Mouse (Mus musculus) cerebellum, adult 9-10 months (tissue): ENCODE measurements at regions not wholly inside any gene's neighbourhood (a gene's known extent, or its start where the extent isn't known, plus 50 kb on each side); places are given as distances from the start of the nearest gene placed in this dataset.

ENCODE experiments used
- DNase-seq: peaks from one replicate; pipeline ENCODE4 v3.0.0; 2022

DNA sequence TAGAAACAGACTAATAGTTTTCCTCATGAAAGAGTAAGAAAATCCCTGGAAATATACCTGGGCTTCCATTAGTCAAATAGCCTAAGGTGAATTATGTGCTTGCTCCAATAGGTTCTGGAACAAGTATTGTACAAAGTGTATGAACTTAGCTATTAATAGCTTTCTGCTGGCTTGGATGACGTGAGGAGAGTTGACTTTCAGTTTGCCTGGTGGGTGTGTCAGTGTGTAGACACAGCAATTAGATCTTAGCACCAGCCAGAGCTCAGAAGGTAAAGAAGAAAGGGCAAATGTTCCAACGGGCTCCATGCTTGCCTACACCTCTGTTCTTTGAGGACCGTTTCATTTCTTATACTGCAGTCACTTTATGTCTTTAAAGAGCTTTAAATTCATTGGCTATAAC, 654.8 kb upstream of the Mef2c start:
- DNase-seq: no peak

DNA sequence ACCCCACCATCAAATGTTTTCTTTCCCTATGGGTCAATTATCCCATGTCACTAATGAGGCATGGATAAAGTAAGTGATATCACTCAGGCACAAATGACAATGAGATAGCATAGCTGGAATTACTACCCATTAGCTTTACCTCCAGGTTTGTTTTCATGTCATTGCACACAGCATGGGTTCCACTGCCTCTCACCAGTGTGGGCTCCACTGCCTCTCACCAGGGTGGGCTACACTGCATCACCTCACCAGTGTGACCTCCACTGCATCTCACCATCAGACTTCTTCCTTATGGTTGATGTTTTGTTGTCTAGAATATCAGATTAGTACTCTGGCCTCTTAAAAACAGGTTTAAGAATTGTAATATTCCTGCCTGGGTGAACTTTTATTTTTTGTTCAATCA, 634.0 kb upstream of the Mef2c start:
- DNase-seq: no peak

DNA sequence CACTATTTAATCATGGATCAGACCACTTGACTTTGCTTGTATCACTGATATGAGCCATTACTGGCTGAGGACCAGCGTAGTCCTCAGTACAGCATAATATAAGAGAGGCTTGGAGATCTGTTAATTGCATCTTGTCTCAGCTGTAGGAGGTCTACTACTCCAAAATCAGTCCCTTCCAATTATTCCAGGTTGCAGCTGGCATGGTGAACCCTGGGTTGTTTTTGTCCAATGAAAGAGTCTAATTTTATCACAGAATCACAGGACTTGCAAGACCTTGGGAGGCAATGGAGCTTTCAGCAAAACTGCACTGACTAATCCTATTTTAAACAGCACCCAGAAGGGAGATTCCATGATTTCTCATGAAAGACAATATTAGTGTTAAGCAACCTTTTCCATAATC, 629.7 kb upstream of the Mef2c start:
- DNase-seq: no peak

DNA sequence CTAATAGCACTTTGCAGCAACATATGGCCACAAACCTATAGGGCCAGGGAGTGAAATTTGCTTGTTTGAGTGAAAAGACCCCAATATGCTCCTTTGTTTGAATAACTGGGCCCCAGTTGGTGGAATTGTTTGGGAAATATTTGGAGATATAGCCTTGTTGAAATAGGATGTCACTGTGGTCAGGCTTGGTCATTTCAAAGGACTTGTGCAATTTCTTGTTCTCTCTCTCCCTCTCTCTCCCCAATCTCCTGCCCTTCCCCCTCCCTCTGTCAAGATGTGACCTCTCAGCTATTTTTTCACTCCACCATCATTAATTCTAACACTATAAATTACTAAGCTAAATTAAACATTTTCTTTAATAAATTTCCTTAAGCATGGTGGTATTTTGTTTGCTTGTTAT, 620.5 kb upstream of the Mef2c start:
- no peak for DNase-seq

GRCm38 (mm10) chr13:82888755-82889154, 615.1 kb upstream of the Mef2c start:
- no peak for DNase-seq

- DNase-seq: no peak
Measured at GRCm38 (mm10) chr13:82892731-82893130, 611.1 kb upstream of the Mef2c start.

DNA sequence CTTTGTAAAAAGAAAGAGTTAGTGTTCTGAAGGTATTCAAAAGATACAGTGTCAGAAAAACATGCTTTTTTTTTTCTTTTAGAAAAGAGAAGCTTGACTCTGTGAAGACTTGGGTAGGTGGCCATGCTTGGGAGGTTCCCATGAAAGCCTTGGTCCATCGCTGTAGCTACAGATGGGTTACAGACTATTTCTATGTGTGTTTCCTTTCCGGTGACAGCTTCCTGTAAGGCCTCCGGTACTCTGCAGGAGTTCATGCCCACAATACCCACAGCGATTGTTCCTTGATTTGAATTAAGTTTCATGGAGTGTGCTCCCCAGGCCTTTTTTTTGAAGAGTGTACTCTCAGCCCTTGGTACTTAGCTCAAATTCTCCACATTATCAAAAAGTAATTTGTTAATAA, 604.1 kb upstream of the Mef2c start:
- no peak for DNase-seq

- no peak for DNase-seq
Measured at GRCm38 (mm10) chr13:82902160-82902559, 601.7 kb upstream of the Mef2c start.

- no peak for DNase-seq
Measured at GRCm38 (mm10) chr13:82903637-82904036, 600.2 kb upstream of the Mef2c start.

DNA sequence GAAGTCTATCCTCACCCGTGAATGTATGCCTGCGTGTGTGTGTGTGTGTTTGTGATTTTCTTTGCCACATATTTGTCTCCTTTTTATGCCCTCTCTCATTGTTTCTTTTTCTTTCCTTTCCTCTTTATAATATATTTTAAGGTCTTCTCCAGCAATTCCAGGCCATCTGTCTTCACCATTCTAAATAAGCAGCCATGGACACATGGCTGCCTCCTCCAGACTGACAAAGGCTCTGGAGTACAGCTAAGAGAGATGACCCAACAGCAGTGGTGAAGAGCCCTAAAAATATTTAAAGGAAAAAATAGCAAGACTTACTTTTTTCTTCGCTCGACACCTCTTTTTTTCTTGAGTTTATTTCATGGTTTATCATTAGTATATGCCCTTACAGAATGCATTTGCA, 596.1 kb upstream of the Mef2c start:
- DNase-seq: no peak

GRCm38 (mm10) chr13:82909151-82909550, 594.7 kb upstream of the Mef2c start:
- DNase-seq: no peak

DNA sequence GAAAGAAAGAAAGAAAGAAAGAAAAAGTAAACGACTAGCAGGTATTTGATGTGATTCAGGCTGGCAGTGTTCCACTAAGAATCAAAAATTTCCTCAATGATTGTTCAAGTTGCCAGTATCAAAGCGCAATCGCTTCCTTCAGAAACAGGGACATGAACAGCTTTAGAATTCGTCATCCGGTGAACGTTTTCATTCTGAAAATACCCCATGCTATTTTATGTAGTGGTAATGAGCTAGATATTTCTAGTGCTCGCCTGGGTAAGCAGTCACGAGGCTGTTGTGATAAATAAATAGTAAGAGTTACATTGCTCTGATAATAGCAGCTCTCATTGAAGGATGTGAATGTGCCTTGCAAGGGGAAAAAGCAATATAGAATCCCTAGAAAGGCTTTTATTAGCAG, 591.0 kb upstream of the Mef2c start:
- no peak for DNase-seq

- no peak for DNase-seq
Measured at GRCm38 (mm10) chr13:82915194-82915593, 588.6 kb upstream of the Mef2c start.

DNA sequence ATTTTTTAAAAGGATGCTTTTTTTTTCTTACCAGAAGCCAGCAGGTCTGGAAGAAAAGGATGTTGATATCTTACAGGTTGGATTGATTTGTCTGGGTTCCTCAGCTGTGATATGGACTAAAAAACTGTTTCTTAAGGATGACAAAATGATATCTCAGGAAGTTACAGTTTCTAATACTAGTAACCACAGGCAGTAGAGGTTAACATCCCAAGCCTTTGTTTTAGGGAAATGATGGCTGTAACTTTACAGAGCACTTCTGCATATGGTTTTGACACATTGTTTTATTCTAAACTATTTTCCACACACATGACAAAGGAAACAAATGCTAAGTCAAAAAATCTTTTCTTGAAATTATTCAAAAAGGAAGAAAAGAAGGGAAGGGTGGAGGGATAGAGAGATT, 573.8 kb upstream of the Mef2c start:
- no peak for DNase-seq

DNA sequence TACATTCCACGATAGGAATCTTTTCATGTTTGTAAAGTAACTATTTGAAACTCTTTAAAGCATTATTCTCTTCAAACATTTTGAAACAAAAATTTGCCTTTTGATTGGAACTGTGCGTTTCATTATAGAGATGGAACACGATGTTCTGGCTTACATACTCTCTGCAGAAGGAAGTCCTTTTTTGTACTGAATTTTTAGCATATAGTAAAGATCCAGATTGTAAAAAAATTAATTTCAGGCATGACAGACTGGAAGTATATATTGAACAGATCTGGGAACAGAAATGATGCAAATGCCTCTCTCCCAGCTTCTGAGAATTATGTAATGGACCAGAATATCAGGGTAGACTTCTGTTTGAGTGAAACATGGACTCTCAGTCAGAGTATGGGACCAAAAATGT, 566.0 kb upstream of the Mef2c start:
- no peak for DNase-seq

- no peak for DNase-seq
Measured at GRCm38 (mm10) chr13:82942691-82943341, 561.0 kb upstream of the Mef2c start.

- DNase-seq: no peak
Measured at GRCm38 (mm10) chr13:82946931-82947330, 556.9 kb upstream of the Mef2c start.

GRCm38 (mm10) chr13:82949541-82949940, 554.3 kb upstream of the Mef2c start:
- peak; percentile 0 for DNase-seq

- DNase-seq: no peak
Measured at GRCm38 (mm10) chr13:82962333-82962732, 541.5 kb upstream of the Mef2c start.

DNA sequence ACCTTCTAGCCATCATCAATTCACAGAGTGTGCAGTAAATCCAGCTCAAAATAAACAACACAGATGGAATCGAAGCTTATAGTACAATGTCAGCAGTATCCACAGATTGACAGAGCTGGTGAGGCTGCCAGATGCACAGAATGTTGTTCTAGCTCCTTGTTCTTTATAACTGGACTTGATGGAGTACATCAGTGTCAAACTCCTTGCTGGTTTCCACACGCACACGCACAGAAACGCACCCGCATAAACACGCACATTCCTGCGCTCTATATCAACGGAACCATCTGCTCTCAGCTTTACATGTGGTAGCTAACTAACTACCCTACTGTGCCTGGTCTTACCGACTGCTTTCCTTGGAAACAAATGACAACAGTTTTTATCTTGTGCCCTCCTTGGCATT, 532.1 kb upstream of the Mef2c start:
- DNase-seq: no peak

- DNase-seq: no peak
Measured at GRCm38 (mm10) chr13:82974210-82974811, 529.5 kb upstream of the Mef2c start.

GRCm38 (mm10) chr13:83001118-83001517, 502.7 kb upstream of the Mef2c start:
- DNase-seq: no peak

DNA sequence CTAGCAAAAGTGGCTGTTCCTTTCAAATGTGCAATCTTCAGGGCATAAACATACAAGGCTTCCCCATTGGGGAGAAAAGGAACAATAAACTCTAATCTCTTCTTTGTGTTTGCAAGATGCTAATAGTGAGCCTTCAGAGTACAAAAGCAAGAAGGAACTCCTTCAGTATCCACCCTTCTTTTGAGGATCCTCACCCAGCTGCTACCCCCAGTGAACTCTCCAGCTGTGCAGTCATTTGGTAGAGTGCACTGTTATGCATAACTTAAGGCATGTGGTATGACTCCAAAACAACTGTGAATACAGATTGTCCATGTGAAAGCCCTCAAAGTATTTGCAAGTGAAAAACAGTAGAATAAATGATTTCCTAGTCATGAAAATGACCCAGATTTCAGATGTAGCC, 487.1 kb upstream of the Mef2c start:
- DNase-seq: no peak

DNA sequence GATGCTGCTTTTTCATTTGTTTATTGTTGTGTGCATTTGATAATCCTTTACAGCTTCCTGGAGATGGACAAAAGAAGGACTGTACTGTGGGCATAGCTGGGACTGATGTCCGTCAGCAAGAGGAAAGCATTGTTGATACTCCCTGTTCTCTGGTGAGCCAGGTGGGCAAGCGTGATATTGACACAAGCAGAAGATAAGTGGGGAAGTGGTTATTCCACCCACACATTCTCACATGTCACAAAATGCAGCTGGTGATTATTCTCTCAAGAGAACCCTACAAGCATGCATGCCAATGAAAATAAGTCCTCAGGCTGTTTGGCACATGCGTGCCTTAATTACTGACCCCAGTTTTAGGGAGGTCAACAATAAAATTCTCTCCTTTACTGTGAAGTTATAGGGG, 483.0 kb upstream of the Mef2c start:
- no peak for DNase-seq

DNA sequence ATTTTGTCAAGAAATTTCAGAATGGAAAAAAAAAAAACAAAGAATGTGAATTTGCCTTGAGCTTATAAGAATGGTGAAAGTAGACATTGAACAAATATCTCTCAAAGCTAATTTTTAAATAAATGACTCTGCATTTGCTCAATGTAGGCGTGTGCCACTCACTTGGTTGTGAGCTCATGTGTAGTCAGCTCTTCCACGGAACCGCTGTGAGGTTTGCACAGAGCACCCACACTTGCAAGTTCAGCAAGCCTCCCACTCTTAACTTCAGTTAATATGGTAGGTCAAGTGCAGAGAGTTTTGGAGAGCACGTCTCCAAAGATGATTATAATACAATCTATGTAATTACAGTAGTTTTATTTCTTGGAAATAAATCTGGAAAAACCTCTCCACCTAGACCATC, 479.9 kb upstream of the Mef2c start:
- no peak for DNase-seq
